Mouse (Mus musculus): ENCODE measurements around the gene Ly6g6f.

- TF ChIP-seq POLR2A (IDR thresholded peaks at IDR 0.05; ENCODE audit: low read depth, low read length) = no peak
- no peak for TF ChIP-seq CTCF (IDR thresholded peaks at IDR 0.05; ENCODE audit: borderline replicate concordance, insufficient read depth, low read length)
Observed at GRCm38 (mm10) chr17:35048932-35049440, 36.4 kb downstream of the Ly6g6f start.
